Mouse (Mus musculus) heart, embryonic 11.5 days (tissue): ENCODE measurements at regions not wholly inside any gene's neighbourhood (a gene's known extent, or its start where the extent isn't known, plus 50 kb on each side); places are given as distances from the start of the nearest gene placed in this dataset.

Source experiments
- ATAC-seq: fragments of 200-750 bp; cut with Nextera tagmentation; replicated peaks from 2 replicates; pipeline ENCODE4 v1.8.0; 2017; ENCODE audit warnings: moderate library complexity; ENCODE audit not compliant: insufficient number of reproducible peaks, low FRiP score, low TSS enrichment
- H3K27ac ChIP-seq: fragments of 300-500 bp; sonication (generic); 2 replicates; pipeline ENCODE4 v1.5.1; 2014; ENCODE audit warnings: mild to moderate bottlenecking, low read depth, low read length
- H3K27me3 ChIP-seq: fragments of 300-500 bp; sonication (generic); 2 replicates; pipeline ENCODE4 v1.6.1; 2014; ENCODE audit warnings: mild to moderate bottlenecking, low read length, mixed read lengths; ENCODE audit not compliant: control insufficient read depth, insufficient read depth
- H3K36me3 ChIP-seq: fragments of 300-500 bp; sonication (generic); 2 replicates; pipeline ENCODE4 v1.6.1; 2014; ENCODE audit warnings: mild to moderate bottlenecking, low read length, moderate library complexity, mixed read lengths; ENCODE audit not compliant: control insufficient read depth, insufficient read depth
- H3K4me1 ChIP-seq: fragments of 300-500 bp; sonication (generic); 2 replicates; pipeline ENCODE4 v1.6.1; 2014; ENCODE audit warnings: low read length; ENCODE audit not compliant: control insufficient read depth, insufficient read depth
- H3K4me2 ChIP-seq: fragments of 300-500 bp; sonication (generic); 2 replicates; pipeline ENCODE4 v1.6.1; 2014; ENCODE audit warnings: mild to moderate bottlenecking, moderate library complexity
- H3K4me3 ChIP-seq: fragments of 300-500 bp; sonication (generic); 2 replicates; pipeline ENCODE4 v1.5.1; 2014; ENCODE audit warnings: low read depth, low read length
- H3K9ac ChIP-seq: fragments of 300-500 bp; sonication (generic); 2 replicates; pipeline ENCODE4 v1.6.1; 2014; ENCODE audit warnings: mild to moderate bottlenecking, low read depth, low read length, moderate library complexity
- H3K9me3 ChIP-seq: fragments of 300-500 bp; sonication (generic); replicated peaks from 2 replicates; pipeline ENCODE4 v1.6.1; 2016; ENCODE audit warnings: low read length; ENCODE audit not compliant: control insufficient read depth
- WGBS: fragments of 180-500 bp; shearing (Covaris S2); extraction: QIAGEN DNeasy Blood & Tissue Kit; methylation state at CpG from one replicate; pipeline ENCODE4 v1.1.7; 2014; ENCODE audit not compliant: insufficient replicate concordance; 5-methylcytosine and 5-hydroxymethylcytosine counted together

GRCm38 (mm10) chr16:95833455-95833854, 131.6 kb downstream of the Ets2 start:
- 67% methylated on average over 10 of the region's 10 CpGs for WGBS

GRCm38 (mm10) chr16:95832346-95832739, 130.5 kb downstream of the Ets2 start:
- no peaks in the 10 kb centered on the region for H3K9me3 ChIP-seq
- H3K9ac ChIP-seq: no peak overlapping the region
- H3K27me3 ChIP-seq: no peaks in the 10 kb centered on the region
- peaks cover 13% of the 10 kb centered on the region for H3K4me1 ChIP-seq
- no peak overlapping the region for H3K4me2 ChIP-seq
- 71% methylated on average over 9 of the region's 9 CpGs for WGBS
- H3K36me3 ChIP-seq: no peaks in the 10 kb centered on the region
- peak overlapping the region; percentile 78; the same call in 1 of the 2 replicates for H3K27ac ChIP-seq
- no peak overlapping the region for H3K4me3 ChIP-seq
- ATAC-seq: no peak

More at GRCm38 (mm10) chr16:95833455-95833854, 131.6 kb downstream of the Ets2 start:
- H3K9ac ChIP-seq: no peak overlapping the region
- no peaks in the 10 kb centered on the region for H3K27me3 ChIP-seq
- H3K9me3 ChIP-seq: no peaks in the 10 kb centered on the region
- H3K4me1 ChIP-seq: peaks cover 13% of the 10 kb centered on the region
- no peaks in the 10 kb centered on the region for H3K36me3 ChIP-seq
- no peak overlapping the region for H3K27ac ChIP-seq
- no peak overlapping the region for H3K4me3 ChIP-seq
- no peak for ATAC-seq
- H3K4me2 ChIP-seq: no peak overlapping the region

GRCm38 (mm10) chr16:95831566-95832345, 129.9 kb downstream of the Ets2 start:
- H3K4me3 ChIP-seq: no peak overlapping the region
- no peak overlapping the region for H3K4me2 ChIP-seq
- peak; percentile 60 for ATAC-seq
- 36% methylated on average over 11 of the region's 11 CpGs for WGBS
- H3K36me3 ChIP-seq: no peaks in the 10 kb centered on the region
- peaks cover 13% of the 10 kb centered on the region for H3K4me1 ChIP-seq
- peak overlapping the region; percentile 78 for H3K27ac ChIP-seq
- no peak overlapping the region for H3K9ac ChIP-seq
- no peaks in the 10 kb centered on the region for H3K27me3 ChIP-seq
- no peaks in the 10 kb centered on the region for H3K9me3 ChIP-seq

GRCm38 (mm10) chr16:95827402-95827737, 125.5 kb downstream of the Ets2 start:
- H3K9ac ChIP-seq: no peak overlapping the region
- peaks cover 30% of the 10 kb centered on the region for H3K4me1 ChIP-seq
- no peak overlapping the region for H3K4me3 ChIP-seq
- no peaks in the 10 kb centered on the region for H3K27me3 ChIP-seq
- H3K4me2 ChIP-seq: no peak overlapping the region
- no peaks in the 10 kb centered on the region for H3K36me3 ChIP-seq
- 65% methylated on average over 6 of the region's 6 CpGs for WGBS
- H3K9me3 ChIP-seq: no peaks in the 10 kb centered on the region
- ATAC-seq: no peak
- H3K27ac ChIP-seq: no peak overlapping the region

- no peak for ATAC-seq
- Histone ChIP-seq H3K4me1 (peaks cover 26% of the 10 kb centered on the region), H3K36me3 (no peaks in the 10 kb centered on the region), H3K9ac (no peak overlapping the region), H3K4me3 (no peak overlapping the region), H3K9me3 (no peaks in the 10 kb centered on the region), H3K27ac (no peak overlapping the region), H3K4me2 (no peak overlapping the region), H3K27me3 (no peaks in the 10 kb centered on the region)
- 68% methylated on average over 5 of the region's 5 CpGs for WGBS
Measured at GRCm38 (mm10) chr16:95826681-95827401, 125.0 kb downstream of the Ets2 start.

GRCm38 (mm10) chr16:95825723-95826122, 123.8 kb downstream of the Ets2 start:
- H3K4me1 ChIP-seq: peaks cover 19% of the 10 kb centered on the region
- WGBS: 28% methylated on average over 5 of the region's 5 CpGs

GRCm38 (mm10) chr16:95824720-95825534, 123.1 kb downstream of the Ets2 start:
- Histone ChIP-seq H3K9ac (peak overlapping the region; percentile 11; the same call in 1 of the 2 replicates), H3K4me3 (no peak overlapping the region), H3K4me1 (peaks cover 19% of the 10 kb centered on the region), H3K36me3 (no peaks in the 10 kb centered on the region), H3K9me3 (no peaks in the 10 kb centered on the region), H3K4me2 (peak overlapping the region; percentile 38), H3K27ac (peak overlapping the region; percentile 88), H3K27me3 (no peaks in the 10 kb centered on the region)
- WGBS: 5% methylated on average over 7 of the region's 7 CpGs
- peak; percentile 71 for ATAC-seq

More at GRCm38 (mm10) chr16:95825723-95826122, 123.8 kb downstream of the Ets2 start:
- H3K27ac ChIP-seq: peak overlapping the region; percentile 88
- no peaks in the 10 kb centered on the region for H3K9me3 ChIP-seq
- ATAC-seq: peak; percentile 28; the same call in 1 of the 2 replicates
- H3K27me3 ChIP-seq: no peaks in the 10 kb centered on the region
- H3K36me3 ChIP-seq: no peaks in the 10 kb centered on the region
- H3K4me3 ChIP-seq: no peak overlapping the region
- H3K4me2 ChIP-seq: no peak overlapping the region
- H3K9ac ChIP-seq: no peak overlapping the region

- no peaks in the 10 kb centered on the region for H3K27me3 ChIP-seq
- H3K9me3 ChIP-seq: no peaks in the 10 kb centered on the region
- peak overlapping the region; percentile 43; the same call in 1 of the 2 replicates for H3K9ac ChIP-seq
- peak overlapping the region; percentile 67 for H3K27ac ChIP-seq
- peaks cover 19% of the 10 kb centered on the region for H3K4me1 ChIP-seq
- 53% methylated on average over 6 of the region's 6 CpGs for WGBS
- H3K4me3 ChIP-seq: no peak overlapping the region
- H3K4me2 ChIP-seq: no peak overlapping the region
- H3K36me3 ChIP-seq: no peaks in the 10 kb centered on the region
- no peak for ATAC-seq
Measured at GRCm38 (mm10) chr16:95823803-95824202, 121.9 kb downstream of the Ets2 start.
